Mouse (Mus musculus) midbrain, embryonic 13.5 days (tissue): ENCODE data around the gene Eif5a. TPM values are rescaled to one million over a fixed set of nuclear protein-coding genes. Genes with fewer than 3 reads are reported as not detected.

ENCODE experiments used
- ATAC-seq: fragments of 200-750 bp; cut with Nextera tagmentation; 2 replicates; pipeline ENCODE4 v1.8.0; 2017; ENCODE audit warnings: mild to moderate bottlenecking, moderate TSS enrichment, moderate library complexity
- H3K27ac ChIP-seq: fragments of 300-500 bp; sonication (generic); 2 replicates; pipeline ENCODE4 v1.5.1; 2015; ENCODE audit warnings: inconsistent platforms, mild to moderate bottlenecking, moderate library complexity
- H3K27me3 ChIP-seq: fragments of 300-500 bp; sonication (generic); 2 replicates; pipeline ENCODE4 v1.6.1; 2015; ENCODE audit warnings: mild to moderate bottlenecking, inconsistent platforms
- H3K36me3 ChIP-seq: fragments of 300-500 bp; sonication (generic); 2 replicates; pipeline ENCODE4 v1.6.1; 2015; ENCODE audit warnings: mild to moderate bottlenecking, inconsistent platforms
- H3K4me1 ChIP-seq: fragments of 300-500 bp; sonication (generic); replicated peaks from 2 replicates; pipeline ENCODE4 v1.6.1; 2015; ENCODE audit warnings: inconsistent platforms
- H3K4me2 ChIP-seq: fragments of 300-500 bp; sonication (generic); replicated peaks from 2 replicates; pipeline ENCODE4 v1.6.1; 2015; ENCODE audit warnings: moderate library complexity, mild to moderate bottlenecking, inconsistent platforms
- H3K4me3 ChIP-seq: fragments of 300-500 bp; sonication (generic); replicated peaks from 2 replicates; pipeline ENCODE4 v1.5.1; 2015; ENCODE audit warnings: mild to moderate bottlenecking, inconsistent platforms
- H3K9ac ChIP-seq: fragments of 300-500 bp; sonication (generic); replicated peaks from 2 replicates; pipeline ENCODE4 v1.6.1; 2015; ENCODE audit warnings: mild to moderate bottlenecking, inconsistent platforms
- H3K9me3 ChIP-seq: fragments of 300-500 bp; sonication (generic); 2 replicates; pipeline ENCODE4 v1.6.1; 2016; ENCODE audit warnings: mild to moderate bottlenecking, inconsistent platforms
- WGBS: fragments of 180-500 bp; shearing (Covaris S2); methylation state at CpG from one replicate; pipeline ENCODE4 v1.1.7; 2015; 5-methylcytosine and 5-hydroxymethylcytosine counted together
- microRNA-seq: library from miRNA; unstranded; fragments of <30 nt; microRNA quantifications from one replicate; pipeline ENCODE4, GENCODE M21; 2016
- polyA plus RNA-seq: library from polyadenylated mRNA; unstranded; fragments of >200 nt; fragmentation: Nextera tagmentation; extraction: Ambion mirVana; gene quantifications from 2 replicates; pipeline ENCODE4 v1.2.1, GENCODE M21; 2015

Eif5a gene
- polyA plus RNA-seq, 1 experiment from 2014 or later, result 1,188 TPM

DNA sequence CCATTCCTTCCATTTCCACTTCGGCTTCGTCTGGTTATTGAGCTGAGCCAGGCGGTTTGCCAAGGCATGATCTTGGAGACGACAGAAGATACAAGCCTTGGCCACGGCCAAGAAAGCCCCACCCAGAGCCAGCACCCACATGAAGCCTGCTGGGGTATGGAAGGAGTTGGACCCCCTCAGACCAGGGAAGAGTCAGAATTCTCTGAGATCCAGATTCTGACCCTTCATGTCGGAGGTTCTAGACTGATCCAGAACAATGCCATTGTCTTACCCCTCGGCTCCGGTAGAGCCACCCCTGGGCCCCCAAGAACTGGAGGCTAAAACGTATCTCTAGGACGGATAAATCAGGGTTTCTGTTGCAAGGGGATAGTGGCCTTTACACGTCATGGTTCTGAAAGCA lies 43.9 kb downstream of the Eif5a start, which contains the start of gene Tmem95:
Tmem95 (minus strand) TSS at position 141 of the 400 bp plus-strand sequence.
- H3K4me2 ChIP-seq, result peak within 1 kb of the TSS; percentile 37
- ATAC-seq, result no peak
- peak within 1 kb of the TSS; percentile 17 for H3K4me3 ChIP-seq
- H3K27ac ChIP-seq, result peak within 1 kb of the TSS; percentile 14; the same call in 1 of the 2 replicates
- no peaks in the 10 kb centered on the region for H3K36me3 ChIP-seq
- H3K9me3 ChIP-seq, result no peaks in the 10 kb centered on the region
- peaks cover 25% of the 10 kb centered on the region for H3K27me3 ChIP-seq
- H3K9ac ChIP-seq, result peak within 1 kb of the TSS; percentile 10; the same call in 1 of the 2 replicates
- H3K4me1 ChIP-seq, result peaks cover 34% of the 10 kb centered on the region
- 90% methylated on average over 11 of the region's 11 CpGs for WGBS

DNA sequence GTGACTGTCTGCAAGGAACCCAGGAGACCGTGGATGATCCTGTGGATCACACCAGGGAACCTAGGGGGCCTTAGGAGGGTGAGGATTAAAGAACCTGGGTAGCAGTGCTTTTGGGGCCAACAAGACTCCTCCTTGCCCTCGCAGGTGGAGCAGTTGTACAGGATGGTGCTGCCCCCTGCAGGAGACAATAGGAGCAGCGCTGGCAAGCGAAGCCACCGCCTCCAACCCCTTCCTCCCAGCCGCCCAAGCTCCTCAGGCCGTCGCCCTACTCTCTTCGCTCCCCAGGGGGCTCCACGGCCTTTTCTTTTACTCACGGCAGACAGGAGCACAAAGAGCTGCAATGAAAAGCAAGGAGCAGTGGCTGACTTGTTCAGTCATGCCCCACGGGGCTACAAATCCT lies 44.9 kb downstream of the Eif5a start:
- peak; percentile 44 for ATAC-seq
- Histone ChIP-seq H3K9ac (0 out of 2 replicates have a peak overlapping the region, but pooled peaks have one; percentile 10), H3K4me3 (peak overlapping the region; percentile 17), H3K36me3 (no peaks in the 10 kb centered on the region), H3K4me1 (peaks cover 34% of the 10 kb centered on the region), H3K9me3 (no peaks in the 10 kb centered on the region), H3K4me2 (peak overlapping the region; percentile 37), H3K27me3 (peaks cover 17% of the 10 kb centered on the region), H3K27ac (peak overlapping the region; percentile 14; the same call in 1 of the 2 replicates)
- WGBS, result 1% methylated on average over 12 of the region's 12 CpGs

GRCm38 (mm10) chr11:69876186-69876585 lies 45.6 kb downstream of the Eif5a start:
- H3K4me3 ChIP-seq, result no peak overlapping the region
- WGBS, result 79% methylated on average over 7 of the region's 7 CpGs
- ATAC-seq, result no peak
- no peaks in the 10 kb centered on the region for H3K36me3 ChIP-seq
- no peaks in the 10 kb centered on the region for H3K9me3 ChIP-seq
- peaks cover 11% of the 10 kb centered on the region for H3K27me3 ChIP-seq
- H3K4me1 ChIP-seq, result peaks cover 29% of the 10 kb centered on the region
- H3K27ac ChIP-seq, result no peak overlapping the region
- no peak overlapping the region for H3K9ac ChIP-seq
- no peak overlapping the region for H3K4me2 ChIP-seq

DNA sequence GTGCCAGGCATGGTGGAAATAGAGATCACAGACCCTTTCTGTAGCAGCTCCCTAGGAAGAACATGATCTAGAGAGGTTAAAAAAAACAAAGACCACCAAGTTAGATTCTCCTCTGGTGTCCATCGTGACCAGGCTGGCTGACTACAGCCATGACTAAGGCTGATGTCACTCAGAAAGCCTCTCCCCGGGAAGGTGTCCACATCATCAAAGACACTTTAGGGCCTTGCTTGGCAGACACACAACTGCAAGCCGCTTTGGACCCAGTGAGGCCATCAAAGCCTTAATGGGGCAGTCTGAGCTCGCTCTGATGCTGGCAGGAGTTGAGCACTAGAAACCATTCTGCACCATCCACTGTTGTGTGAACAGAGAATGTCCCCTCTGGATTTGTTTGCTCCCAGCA lies 49.3 kb downstream of the Eif5a start:
- Histone ChIP-seq H3K4me2 (no peak overlapping the region), H3K27ac (no peak overlapping the region), H3K36me3 (no peaks in the 10 kb centered on the region), H3K9ac (no peak overlapping the region), H3K27me3 (no peaks in the 10 kb centered on the region), H3K9me3 (no peaks in the 10 kb centered on the region), H3K4me3 (no peak overlapping the region), H3K4me1 (peaks cover 6% of the 10 kb centered on the region; the same call in 1 of the 2 replicates)
- no peak for ATAC-seq
- 85% methylated on average over 4 of the region's 4 CpGs for WGBS

DNA sequence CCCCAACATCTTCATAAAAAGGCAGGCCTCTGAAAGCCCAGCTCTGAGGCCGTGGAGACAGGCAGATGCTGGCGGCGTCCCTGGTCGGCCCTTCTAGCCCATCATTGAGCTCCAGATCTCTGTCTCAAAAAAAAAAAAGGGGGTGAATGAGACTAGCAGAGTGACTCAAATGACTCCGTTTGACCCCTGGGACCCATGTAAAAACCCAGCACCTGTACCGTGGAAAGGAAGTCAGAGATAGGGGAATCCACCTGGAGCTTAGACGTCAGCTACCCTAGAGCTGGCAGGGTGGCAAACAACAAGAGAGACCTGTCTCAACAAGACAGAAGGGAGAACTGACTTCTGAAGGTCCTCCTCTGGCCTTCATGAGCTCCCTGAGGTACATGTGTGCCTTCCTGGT lies 49.9 kb downstream of the Eif5a start:
- H3K36me3 ChIP-seq, result no peaks in the 10 kb centered on the region
- H3K9me3 ChIP-seq, result no peaks in the 10 kb centered on the region
- 88% methylated on average over 7 of the region's 7 CpGs for WGBS
- no peak overlapping the region for H3K9ac ChIP-seq
- no peak for ATAC-seq
- no peak overlapping the region for H3K4me3 ChIP-seq
- H3K27ac ChIP-seq, result no peak overlapping the region
- no peaks in the 10 kb centered on the region; the same call in 1 of the 2 replicates for H3K4me1 ChIP-seq
- H3K27me3 ChIP-seq, result no peaks in the 10 kb centered on the region
- H3K4me2 ChIP-seq, result no peak overlapping the region

DNA sequence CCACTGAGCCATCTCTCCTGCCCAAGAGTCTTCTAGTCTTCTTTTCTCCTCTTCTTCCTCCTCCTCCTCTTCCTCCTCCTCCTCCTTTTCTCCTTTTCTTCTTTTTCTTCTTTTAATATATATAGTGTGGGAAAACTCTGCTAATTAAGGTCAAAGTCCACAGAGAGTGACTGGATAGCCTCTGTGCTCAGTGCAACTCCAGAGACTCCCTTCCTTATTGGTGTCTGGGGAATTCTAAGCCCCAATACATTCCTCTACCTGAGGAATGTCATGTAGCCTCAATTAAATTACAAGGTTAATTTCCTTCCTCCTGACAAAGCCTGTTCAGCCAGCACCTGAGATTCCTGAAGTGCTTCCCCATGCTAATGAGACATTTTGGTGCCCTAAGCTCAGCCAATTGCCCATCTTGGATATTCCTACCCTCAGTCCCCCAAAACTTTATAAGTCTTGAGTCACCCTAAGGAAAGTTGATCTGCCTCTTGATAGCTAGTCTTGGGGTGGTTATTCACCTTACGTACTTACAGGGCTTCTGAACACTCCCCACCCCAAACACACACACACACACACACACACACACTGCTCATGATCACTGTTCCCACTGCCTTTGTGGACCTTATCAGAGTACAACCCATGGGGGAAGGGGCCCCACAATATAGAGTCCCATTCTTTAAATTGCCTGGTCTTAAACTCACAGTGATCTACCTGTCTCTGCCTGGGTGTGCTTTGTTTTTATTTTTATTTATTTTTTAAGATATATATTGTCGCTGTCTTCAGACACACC lies 51.3 kb downstream of the Eif5a start:
- no peaks in the 10 kb centered on the region for H3K4me1 ChIP-seq
- no peak for ATAC-seq
- H3K27ac ChIP-seq, result no peak overlapping the region
- no peak overlapping the region for H3K4me3 ChIP-seq
- 93% methylated on average over 2 of the region's 2 CpGs for WGBS
- no peak overlapping the region for H3K9ac ChIP-seq
- H3K27me3 ChIP-seq, result no peaks in the 10 kb centered on the region
- no peaks in the 10 kb centered on the region for H3K9me3 ChIP-seq
- no peak overlapping the region for H3K4me2 ChIP-seq
- H3K36me3 ChIP-seq, result no peaks in the 10 kb centered on the region

- Histone ChIP-seq H3K4me2 (no peak overlapping the region), H3K36me3 (no peaks in the 10 kb centered on the region), H3K4me3 (no peak overlapping the region), H3K4me1 (no peaks in the 10 kb centered on the region), H3K27me3 (no peaks in the 10 kb centered on the region), H3K9ac (no peak overlapping the region), H3K27ac (no peak overlapping the region), H3K9me3 (no peaks in the 10 kb centered on the region)
- ATAC-seq, result no peak
- 68% methylated on average over 9 of the region's 9 CpGs for WGBS
These were observed 54.4 kb downstream of the Eif5a start for GRCm38 (mm10) chr11:69867335-69867734.

Small RNAs within 50 kb of the gene (microRNA-seq; reads per million reads assigned to microRNA genes)
- not detected for gene Mir6924

Other genes with a start within 250 kb of the Eif5a start
- gene Eif4a1, start 249.5 kb downstream of the Eif5a start, polyA plus RNA-seq, result 581 and 595 TPM in 2 replicates
- gene Senp3, start 239.9 kb downstream of the Eif5a start, polyA plus RNA-seq, result 101 and 103 TPM in 2 replicates
- 0.36 TPM in 1 of 2 replicates, not detected in the other for gene Tnfsf13, start 236.2 kb downstream of the Eif5a start, polyA plus RNA-seq
- gene Tnfsf12, start 226.1 kb downstream of the Eif5a start, polyA plus RNA-seq, result 0.98 and 1.2 TPM in 2 replicates
- gene Tnfsfm13, start 225.9 kb downstream of the Eif5a start, polyA plus RNA-seq, result 0.64 and 1.2 TPM in 2 replicates
- 22.7 and 24.9 TPM in 2 replicates for gene Polr2a, start 163.3 kb downstream of the Eif5a start, polyA plus RNA-seq
- gene Slc35g3, start 160.0 kb downstream of the Eif5a start, polyA plus RNA-seq, result 0.31 TPM in 1 of 2 replicates, not detected in the other
- 2.9 and 3.2 TPM in 2 replicates for gene Zbtb4, start 156.0 kb downstream of the Eif5a start, polyA plus RNA-seq
- gene Chrnb1, start 126.0 kb downstream of the Eif5a start, polyA plus RNA-seq, result 0.83 and 0.85 TPM in 2 replicates
- 3.4 and 4.4 TPM in 2 replicates for gene Fgf11, start 120.1 kb downstream of the Eif5a start, polyA plus RNA-seq
- gene Tmem102, start 116.3 kb downstream of the Eif5a start, polyA plus RNA-seq, result 0.44 and 0.52 TPM in 2 replicates
- gene Gm39566, start 106.7 kb downstream of the Eif5a start, polyA plus RNA-seq, result not detected in 2 replicates
- gene Spem2, start 103.5 kb downstream of the Eif5a start, polyA plus RNA-seq, result not detected in 2 replicates
- gene Spem1, start 99.8 kb downstream of the Eif5a start, polyA plus RNA-seq, result 0.51 and 0.64 TPM in 2 replicates
- gene Nlgn2, start 84.2 kb downstream of the Eif5a start, polyA plus RNA-seq, result 20.5 and 21.3 TPM in 2 replicates
- 329 and 331 TPM in 2 replicates for gene Tmem256, start 83.4 kb downstream of the Eif5a start, polyA plus RNA-seq
- gene Plscr3, start 75.6 kb downstream of the Eif5a start, polyA plus RNA-seq, result 55.0 and 56.3 TPM in 2 replicates
- 0.27 and 0.31 TPM in 2 replicates for gene Tnk1, start 63.2 kb downstream of the Eif5a start, polyA plus RNA-seq
- not detected in 2 replicates for gene Tmem95, start 43.9 kb downstream of the Eif5a start, polyA plus RNA-seq
- 1.3 and 1.7 TPM in 2 replicates for gene Kctd11, start 40.6 kb downstream of the Eif5a start, polyA plus RNA-seq
- gene Acap1, start 26.4 kb downstream of the Eif5a start, polyA plus RNA-seq, result 0.37 and 0.48 TPM in 2 replicates
- 16.1 and 17.1 TPM in 2 replicates for gene 2810408A11Rik, start 21.0 kb downstream of the Eif5a start, polyA plus RNA-seq
- gene Neurl4, start 20.9 kb downstream of the Eif5a start, polyA plus RNA-seq, result 18.6 and 19.8 TPM in 2 replicates
- gene Gps2, start 8.1 kb downstream of the Eif5a start, polyA plus RNA-seq, result 81.9 and 87.0 TPM in 2 replicates
- gene Ybx2, start 13.8 kb upstream of the Eif5a start, polyA plus RNA-seq, result 3.9 and 4.2 TPM in 2 replicates
- gene Slc2a4, start 26.2 kb upstream of the Eif5a start, polyA plus RNA-seq, result 4.3 and 4.4 TPM in 2 replicates
- 0.32 and 1.1 TPM in 2 replicates for gene Cldn7, start 42.8 kb upstream of the Eif5a start, polyA plus RNA-seq
- 22.9 and 23.8 TPM in 2 replicates for gene Ctdnep1, start 59.2 kb upstream of the Eif5a start, polyA plus RNA-seq
- 156 and 158 TPM in 2 replicates for gene Elp5, start 60.6 kb upstream of the Eif5a start, polyA plus RNA-seq
- gene Gabarap, start 69.2 kb upstream of the Eif5a start, polyA plus RNA-seq, result 611 and 625 TPM in 2 replicates
- gene Phf23, start 73.8 kb upstream of the Eif5a start, polyA plus RNA-seq, result 74.2 and 82.2 TPM in 2 replicates
- 27.6 and 35.4 TPM in 2 replicates for gene Dvl2, start 78.6 kb upstream of the Eif5a start, polyA plus RNA-seq
- 48.4 and 51.7 TPM in 2 replicates for gene Acadvl, start 93.5 kb upstream of the Eif5a start, polyA plus RNA-seq
- 34.9 and 37.2 TPM in 2 replicates for gene Dlg4, start 95.0 kb upstream of the Eif5a start, polyA plus RNA-seq
- gene Asgr1, start 132.1 kb upstream of the Eif5a start, polyA plus RNA-seq, result 0.97 and 1.1 TPM in 2 replicates
- not detected in 2 replicates for gene Asgr2, start 170.7 kb upstream of the Eif5a start, polyA plus RNA-seq
- 0.39 and 0.66 TPM in 2 replicates for gene Mgl2, start 208.4 kb upstream of the Eif5a start, polyA plus RNA-seq
- 0.59 TPM in 2 replicates for gene Clec10a, start 234.2 kb upstream of the Eif5a start, polyA plus RNA-seq